Mouse (Mus musculus): ENCODE data around the gene Gm20498.
A peak's percentile ranks its signal among the peaks of the same experiment; 100 is the strongest.

DNA sequence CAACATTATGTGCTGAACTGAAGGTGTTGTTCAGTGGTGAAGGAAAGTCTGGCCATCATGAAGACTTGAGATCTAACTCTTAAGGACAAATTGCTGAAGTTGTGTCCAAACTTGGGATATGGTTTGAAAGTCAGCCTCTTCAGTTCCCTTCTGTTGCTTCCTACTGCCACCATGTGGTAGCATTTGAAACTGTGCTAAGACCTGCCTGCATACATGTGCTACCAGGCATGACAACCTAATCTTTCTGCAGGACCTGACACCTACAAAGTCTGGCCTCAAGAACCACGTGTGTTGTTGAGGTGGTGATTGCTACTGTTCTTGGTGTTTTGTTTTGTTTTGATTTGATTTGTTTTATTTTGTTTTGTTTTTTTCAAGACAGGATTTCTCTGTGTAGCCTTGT lies 130.5 kb downstream of the Gm20498 start:
- TF ChIP-seq CTCF (IDR thresholded peaks at IDR 0.05; ENCODE audit: extremely low read depth, insufficient read depth, insufficient read length, insufficient replicate concordance) (peak; percentile 25; the same call in 1 of the 2 replicates), POLR2A (IDR thresholded peaks at IDR 0.05; ENCODE audit: low read depth, low read length) (no peak)

All from spleen, adult 2 months (tissue).